Mouse (Mus musculus) hindbrain, embryonic 10.5 days (tissue): ENCODE measurements around the gene BC051142. TPM values are rescaled to one million over a fixed set of nuclear protein-coding genes. Genes with fewer than 3 reads are reported as not detected.

Experiments used
- DNase-seq: peaks from one replicate; pipeline ENCODE4 v3.0.0-alpha.2; 2017; ENCODE audit warnings: low spot score
- H3K27ac ChIP-seq: fragments of 300-500 bp; sonication (generic); 2 replicates; pipeline ENCODE4 v1.5.1; 2016; ENCODE audit warnings: mild to moderate bottlenecking, moderate library complexity
- H3K27me3 ChIP-seq: fragments of 300-500 bp; sonication (generic); 2 replicates; pipeline ENCODE4 v1.6.1; 2016; ENCODE audit warnings: mild to moderate bottlenecking; ENCODE audit not compliant: poor library complexity, insufficient read depth, severe bottlenecking
- H3K36me3 ChIP-seq: fragments of 300-500 bp; sonication (generic); 2 replicates; pipeline ENCODE4 v1.6.1; 2016; ENCODE audit warnings: mild to moderate bottlenecking, moderate library complexity
- H3K4me1 ChIP-seq: fragments of 300-500 bp; sonication (generic); replicated peaks from 2 replicates; pipeline ENCODE4 v1.6.1; 2016; ENCODE audit warnings: mild to moderate bottlenecking
- H3K4me3 ChIP-seq: fragments of 300-500 bp; sonication (generic); 2 replicates; pipeline ENCODE4 v1.5.1; 2016; ENCODE audit warnings: mild to moderate bottlenecking, moderate library complexity
- H3K9me3 ChIP-seq: fragments of 300-500 bp; sonication (generic); 2 replicates; pipeline ENCODE4 v1.6.1; 2016; ENCODE audit warnings: mild to moderate bottlenecking, moderate library complexity
- WGBS: fragments of 180-500 bp; shearing (Covaris S2); methylation state at CpG from one replicate; pipeline ENCODE4 v1.1.7; 2016; 5-methylcytosine and 5-hydroxymethylcytosine counted together
- polyA plus RNA-seq: library from polyadenylated mRNA; unstranded; fragments of >200 nt; fragmentation: Nextera tagmentation; extraction: Ambion mirVana; gene quantifications from 2 replicates; pipeline ENCODE4 v1.2.1, GENCODE M21; 2016

The BC051142 gene
- polyA plus RNA-seq, 1 experiment from 2014 or later: 2.0 TPM

- no peak overlapping the region for H3K27ac ChIP-seq
- no peaks in the 10 kb centered on the region for H3K4me1 ChIP-seq
- no peak for DNase-seq
- no peak overlapping the region for H3K4me3 ChIP-seq
- no peaks in the 10 kb centered on the region for H3K36me3 ChIP-seq
- 83% methylated on average over 7 of the region's 7 CpGs for WGBS
- no peaks in the 10 kb centered on the region for H3K27me3 ChIP-seq
- H3K9me3 ChIP-seq: no peaks in the 10 kb centered on the region
Observed at GRCm38 (mm10) chr17:34379451-34379850, 19.2 kb upstream of the BC051142 start.

GRCm38 (mm10) chr17:34381876-34382275 lies 16.7 kb upstream of the BC051142 start:
- H3K9me3 ChIP-seq: no peaks in the 10 kb centered on the region
- H3K4me1 ChIP-seq: no peaks in the 10 kb centered on the region
- no peaks in the 10 kb centered on the region for H3K36me3 ChIP-seq
- 78% methylated on average over 11 of the region's 11 CpGs for WGBS
- no peak for DNase-seq
- H3K27me3 ChIP-seq: no peaks in the 10 kb centered on the region
- no peak overlapping the region for H3K27ac ChIP-seq
- H3K4me3 ChIP-seq: no peak overlapping the region

GRCm38 (mm10) chr17:34383212-34383611 lies 15.4 kb upstream of the BC051142 start:
- Histone ChIP-seq H3K36me3 (no peaks in the 10 kb centered on the region), H3K9me3 (no peaks in the 10 kb centered on the region), H3K27me3 (no peaks in the 10 kb centered on the region), H3K27ac (no peak overlapping the region), H3K4me1 (no peaks in the 10 kb centered on the region), H3K4me3 (no peak overlapping the region)
- peak; percentile 11 for DNase-seq
- 73% methylated on average over 7 of the region's 7 CpGs for WGBS

DNA sequence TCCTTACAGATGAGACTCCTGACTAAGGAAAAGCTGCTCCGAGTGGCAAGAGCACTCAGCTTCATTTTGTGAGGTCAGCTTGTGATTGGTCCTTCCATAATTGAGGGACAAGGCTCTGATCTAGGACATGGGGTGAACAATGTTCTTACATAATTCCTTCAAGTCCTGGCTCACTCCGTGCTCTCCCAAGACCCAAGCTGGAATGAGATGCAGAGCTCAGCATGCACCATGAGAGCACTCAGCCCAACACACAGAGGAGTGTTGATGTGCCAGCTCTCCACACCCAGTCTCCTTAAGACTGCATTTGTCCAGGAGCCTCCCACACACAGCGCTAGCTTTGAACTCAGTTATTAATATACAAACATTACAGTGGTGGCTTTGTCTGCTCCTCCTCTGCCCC lies 13.9 kb upstream of the BC051142 start:
- H3K4me3 ChIP-seq: no peak overlapping the region
- no peaks in the 10 kb centered on the region for H3K9me3 ChIP-seq
- no peaks in the 10 kb centered on the region for H3K36me3 ChIP-seq
- DNase-seq: no peak
- no peaks in the 10 kb centered on the region for H3K4me1 ChIP-seq
- H3K27ac ChIP-seq: no peak overlapping the region
- WGBS: 76% methylated on average over 3 of the region's 3 CpGs
- H3K27me3 ChIP-seq: peaks cover 4% of the 10 kb centered on the region; the same call in 1 of the 2 replicates

- H3K27ac ChIP-seq: no peak overlapping the region
- 80% methylated on average over 2 of the region's 2 CpGs for WGBS
- no peak for DNase-seq
- H3K4me3 ChIP-seq: no peak overlapping the region
- H3K4me1 ChIP-seq: 0 out of 2 replicates have a peak, but pooled peaks cover 1% of the 10 kb centered on the region
- peaks cover 9% of the 10 kb centered on the region for H3K27me3 ChIP-seq
- H3K36me3 ChIP-seq: no peaks in the 10 kb centered on the region
- no peaks in the 10 kb centered on the region for H3K9me3 ChIP-seq
Observed at GRCm38 (mm10) chr17:34386656-34387055, 12.0 kb upstream of the BC051142 start.

DNA sequence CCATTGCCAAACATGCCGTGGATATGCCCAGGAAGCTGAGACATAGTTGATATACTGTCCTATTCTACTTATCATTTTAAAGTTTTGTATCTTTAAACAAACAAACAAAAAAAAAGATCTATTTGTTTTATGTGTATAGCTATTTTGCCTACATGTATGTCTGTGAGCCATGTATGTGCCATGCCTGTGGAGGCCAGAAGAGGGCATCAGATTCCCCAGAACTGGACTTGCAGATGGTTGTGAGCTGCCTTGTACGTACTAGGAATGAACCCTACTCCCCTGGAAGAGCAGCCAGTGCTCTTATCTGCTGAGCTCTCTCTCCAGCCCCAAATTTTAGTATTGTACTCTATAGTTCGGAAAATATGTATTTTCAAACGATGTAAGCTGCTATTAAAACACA lies 10.1 kb upstream of the BC051142 start:
- Histone ChIP-seq H3K4me3 (no peak overlapping the region), H3K27ac (no peak overlapping the region), H3K9me3 (no peaks in the 10 kb centered on the region), H3K27me3 (peaks cover 16% of the 10 kb centered on the region), H3K36me3 (no peaks in the 10 kb centered on the region), H3K4me1 (0 out of 2 replicates have a peak, but pooled peaks cover 9% of the 10 kb centered on the region)
- DNase-seq: peak; percentile 30
- 38% methylated on average over 4 of the region's 4 CpGs for WGBS

DNA sequence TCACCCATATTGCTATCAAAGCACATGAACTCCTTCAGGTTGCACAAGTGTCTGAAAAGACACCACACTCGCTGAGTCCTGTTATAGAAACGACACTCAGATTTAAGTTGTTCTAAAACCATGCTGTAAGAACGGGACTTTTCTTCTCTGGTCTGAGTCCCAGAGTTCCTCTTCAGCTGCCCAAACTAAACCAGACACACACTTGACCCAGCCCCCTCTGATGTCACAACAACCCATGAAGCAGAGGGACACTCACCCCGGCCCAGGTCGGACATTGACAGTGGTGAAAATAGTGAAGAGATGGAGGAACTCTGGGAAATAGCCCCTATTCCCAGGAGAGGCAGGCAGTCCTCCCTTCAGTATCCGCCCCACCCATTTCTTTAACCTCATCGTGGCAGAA lies 7.1 kb upstream of the BC051142 start:
- H3K9me3 ChIP-seq: no peaks in the 10 kb centered on the region
- H3K4me1 ChIP-seq: 0 out of 2 replicates have a peak, but pooled peaks cover 9% of the 10 kb centered on the region
- H3K27ac ChIP-seq: no peak overlapping the region
- H3K4me3 ChIP-seq: no peak overlapping the region
- 77% methylated on average over 7 of the region's 7 CpGs for WGBS
- peaks cover 16% of the 10 kb centered on the region for H3K27me3 ChIP-seq
- no peak for DNase-seq
- H3K36me3 ChIP-seq: no peaks in the 10 kb centered on the region

- Histone ChIP-seq H3K9me3 (no peaks in the 10 kb centered on the region), H3K4me3 (peak overlapping the region; percentile 50), H3K36me3 (no peaks in the 10 kb centered on the region), H3K4me1 (0 out of 2 replicates have a peak, but pooled peaks cover 9% of the 10 kb centered on the region), H3K27ac (peak overlapping the region; percentile 67), H3K27me3 (peaks cover 16% of the 10 kb centered on the region)
- DNase-seq: peak; percentile 62
- 4% methylated on average over 24 of the region's 24 CpGs for WGBS
Observed at GRCm38 (mm10) chr17:34392321-34392720, 6.3 kb upstream of the BC051142 start.

DNA sequence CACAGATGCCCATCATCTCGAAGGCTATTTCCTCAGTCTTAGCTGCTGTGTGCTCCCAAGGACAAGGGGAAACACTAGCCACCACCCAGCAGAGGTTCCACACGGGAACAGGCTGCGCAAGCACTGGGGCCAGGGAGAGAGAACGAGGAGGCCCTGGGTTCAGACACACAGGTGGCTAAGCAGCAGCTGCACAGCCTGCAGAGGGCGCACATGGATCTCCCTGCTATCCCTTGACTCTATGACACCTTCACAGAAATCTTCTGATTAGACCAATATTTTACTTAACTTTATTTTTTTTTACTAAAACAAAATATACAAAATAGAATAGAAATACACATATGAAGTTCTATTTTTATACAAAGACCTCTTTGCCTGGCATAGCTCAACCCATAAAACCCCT lies 1.3 kb upstream of the BC051142 start:
- H3K4me1 ChIP-seq: peaks cover 16% of the 10 kb centered on the region
- DNase-seq: no peak
- no peak overlapping the region for H3K4me3 ChIP-seq
- no peaks in the 10 kb centered on the region for H3K36me3 ChIP-seq
- no peak overlapping the region for H3K27ac ChIP-seq
- WGBS: 77% methylated on average over 5 of the region's 5 CpGs
- no peaks in the 10 kb centered on the region for H3K9me3 ChIP-seq
- no peaks in the 10 kb centered on the region for H3K27me3 ChIP-seq

DNA sequence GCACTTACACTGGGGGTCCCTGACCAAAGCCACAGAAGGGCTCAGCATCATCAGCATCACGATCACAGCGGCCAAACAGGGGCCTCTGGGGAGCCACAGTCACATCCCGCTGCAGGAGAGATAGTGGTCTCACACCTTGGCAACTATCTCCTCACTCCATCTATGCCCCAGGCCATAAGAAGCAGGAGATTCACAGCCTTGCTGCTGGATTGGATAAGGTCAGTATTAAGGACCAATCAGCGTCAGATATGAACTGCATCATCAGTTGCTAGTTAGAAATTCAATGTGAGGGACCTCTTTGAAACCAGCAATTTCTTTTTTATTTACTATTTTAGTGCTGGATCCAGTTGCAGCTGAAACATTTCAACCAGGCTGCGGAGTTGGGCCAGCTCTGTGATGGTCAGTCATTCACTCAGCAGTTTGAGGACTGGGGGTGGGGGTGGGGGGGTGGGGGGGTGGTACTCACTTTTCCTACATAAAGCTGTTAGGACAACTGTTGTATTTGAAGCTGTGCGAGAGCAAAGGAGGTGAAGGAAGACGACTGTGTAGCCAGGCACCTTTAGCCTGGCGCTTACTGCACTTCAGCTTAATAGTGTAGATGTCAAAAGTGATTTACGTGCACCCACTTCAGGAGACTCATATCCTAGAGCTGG lies 436 bp upstream of the BC051142 start:
- Histone ChIP-seq H3K9me3 (no peaks in the 10 kb centered on the region), H3K36me3 (no peaks in the 10 kb centered on the region), H3K27ac (peak overlapping the region; percentile 97), H3K4me3 (peak overlapping the region; percentile 68), H3K27me3 (no peaks in the 10 kb centered on the region), H3K4me1 (peaks cover 15% of the 10 kb centered on the region)
- DNase-seq: no peak
- WGBS: 16% methylated on average over 9 of the region's 9 CpGs

- peak overlapping the region; percentile 68 for H3K4me3 ChIP-seq
- H3K27ac ChIP-seq: peak overlapping the region; percentile 97
- 38% methylated on average over 4 of the region's 4 CpGs for WGBS
- no peaks in the 10 kb centered on the region for H3K27me3 ChIP-seq
- peaks cover 15% of the 10 kb centered on the region for H3K4me1 ChIP-seq
- no peaks in the 10 kb centered on the region for H3K36me3 ChIP-seq
- DNase-seq: no peak
- H3K9me3 ChIP-seq: no peaks in the 10 kb centered on the region
Observed at GRCm38 (mm10) chr17:34399394-34399715, 735 bp downstream of the BC051142 start.

DNA sequence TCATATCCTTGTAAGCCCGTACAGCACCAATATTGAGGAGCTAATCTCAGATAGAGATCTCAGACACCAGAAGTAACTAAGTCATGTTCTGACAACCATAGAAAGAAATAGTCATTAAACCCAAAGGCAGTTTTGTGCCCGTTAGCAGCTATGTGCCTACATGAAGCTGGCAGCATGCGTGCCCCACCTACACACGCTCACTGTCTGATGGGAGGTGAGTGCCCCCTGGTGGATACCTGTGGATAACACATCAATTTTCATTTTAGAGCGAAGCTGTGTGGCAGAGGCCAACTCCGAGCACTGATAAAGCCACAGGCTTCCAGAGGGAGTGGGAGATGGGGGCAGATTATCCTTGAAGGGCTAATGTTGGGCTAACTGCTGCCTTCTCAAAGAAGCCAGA lies 12.5 kb downstream of the BC051142 start:
- Histone ChIP-seq H3K4me3 (no peak overlapping the region), H3K27me3 (no peaks in the 10 kb centered on the region; the same call in 1 of the 2 replicates), H3K4me1 (no peaks in the 10 kb centered on the region), H3K9me3 (no peaks in the 10 kb centered on the region), H3K36me3 (no peaks in the 10 kb centered on the region), H3K27ac (no peak overlapping the region)
- WGBS: 25% methylated on average over 6 of the region's 6 CpGs
- peak; percentile 54 for DNase-seq

- Histone ChIP-seq H3K27ac (no peak overlapping the region), H3K27me3 (no peaks in the 10 kb centered on the region), H3K4me1 (peaks cover 7% of the 10 kb centered on the region; the same call in 1 of the 2 replicates), H3K4me3 (no peak overlapping the region), H3K9me3 (no peaks in the 10 kb centered on the region), H3K36me3 (no peaks in the 10 kb centered on the region)
- DNase-seq: no peak
- WGBS: 73% methylated on average over 7 of the region's 7 CpGs
Observed at GRCm38 (mm10) chr17:34420014-34420413, 21.4 kb downstream of the BC051142 start.

DNA sequence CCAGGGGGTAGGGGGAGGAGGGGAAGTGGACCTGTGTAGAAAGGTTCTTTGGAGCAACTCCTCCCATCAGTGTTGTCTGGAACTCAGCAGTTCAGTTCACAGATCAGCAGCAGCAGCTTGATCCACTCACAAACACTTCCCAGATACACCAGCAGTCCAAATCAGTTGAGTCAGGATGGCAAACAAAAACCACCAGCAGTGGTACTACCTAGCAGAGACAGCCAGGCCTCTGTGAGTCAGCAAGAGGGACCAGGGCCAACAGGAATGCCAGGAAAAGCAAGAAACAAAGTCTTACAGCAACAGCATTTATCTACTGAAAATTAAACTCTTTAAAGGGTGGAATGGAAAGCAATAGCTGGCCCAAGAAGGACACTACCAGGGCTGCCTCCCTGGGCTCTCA lies 29.0 kb downstream of the BC051142 start:
- DNase-seq: no peak
- Histone ChIP-seq H3K27ac (no peak overlapping the region), H3K4me1 (no peaks in the 10 kb centered on the region), H3K27me3 (no peaks in the 10 kb centered on the region), H3K9me3 (no peaks in the 10 kb centered on the region), H3K36me3 (no peaks in the 10 kb centered on the region), H3K4me3 (no peak overlapping the region)
